Mouse (Mus musculus): ENCODE data around the gene 2410002F23Rik.
"Not testable (repeated sequence)": the region's sequence is repeated elsewhere in the genome, so short reads cannot be mapped to it uniquely, and the experiment has no call there.

The 2410002F23Rik gene

GRCm38 (mm10) chr7:44246055-44246983 lies at the start of gene 2410002F23Rik, which contains the start of gene 1700028J19Rik:
Gene 2410002F23Rik (plus strand): TSS chr7:44246722.
Gene 1700028J19Rik (minus strand): TSS chr7:44246695.
- DNase-seq (ENCODE audit: low read depth) = peak; percentile 73

GRCm38 (mm10) chr7:44197891-44198290 lies 48.6 kb upstream of the 2410002F23Rik start, which contains the start of gene Klk1b3:
Gene Klk1b3 (plus strand): TSS chr7:44198191.
- DNase-seq (ENCODE audit: low read depth) = no peak

GRCm38 (mm10) chr7:44207135-44207534 lies 39.4 kb upstream of the 2410002F23Rik start, which contains the start of gene Klk1b4:
Gene Klk1b4 (plus strand): TSS chr7:44207435.
- DNase-seq (ENCODE audit: low read depth) = not testable (repeated sequence)

GRCm38 (mm10) chr7:44208307-44208706 lies 38.2 kb upstream of the 2410002F23Rik start:
- DNase-seq (ENCODE audit: low read depth) = no peak

GRCm38 (mm10) chr7:44215645-44216044 lies 30.9 kb upstream of the 2410002F23Rik start, which contains the start of gene Klk1b5:
Gene Klk1b5 (plus strand): TSS chr7:44215945.
- DNase-seq (ENCODE audit: low read depth) = no peak

- DNase-seq (ENCODE audit: low read depth) = not testable (repeated sequence)
Observed at GRCm38 (mm10) chr7:44221601-44222000, 24.9 kb upstream of the 2410002F23Rik start.

- DNase-seq (ENCODE audit: low read depth) = not testable (repeated sequence)
Observed at GRCm38 (mm10) chr7:44222335-44222734, 24.2 kb upstream of the 2410002F23Rik start.

- no peak for DNase-seq (ENCODE audit: low read depth)
Observed at GRCm38 (mm10) chr7:44225076-44225475, 21.4 kb upstream of the 2410002F23Rik start, which contains the start of gene Klk1. Gene Klk1 (plus strand): TSS chr7:44225360.

- no peak for DNase-seq (ENCODE audit: low read depth)
Observed at GRCm38 (mm10) chr7:44235909-44236308, 10.6 kb upstream of the 2410002F23Rik start, which contains the start of gene Gm36864. Gene Gm36864 (plus strand): TSS chr7:44236177.

- DNase-seq (ENCODE audit: low read depth) = no peak
Observed at GRCm38 (mm10) chr7:44239913-44240312, 6.6 kb upstream of the 2410002F23Rik start.

- DNase-seq (ENCODE audit: low read depth) = no peak
Observed at GRCm38 (mm10) chr7:44240712-44241111, 5.8 kb upstream of the 2410002F23Rik start.

- DNase-seq (ENCODE audit: low read depth) = no peak
Observed at GRCm38 (mm10) chr7:44241163-44241562, 5.4 kb upstream of the 2410002F23Rik start.

- no peak for DNase-seq (ENCODE audit: low read depth)
Observed at GRCm38 (mm10) chr7:44244080-44244479, 2.4 kb upstream of the 2410002F23Rik start.

- no peak for DNase-seq (ENCODE audit: low read depth)
Observed at GRCm38 (mm10) chr7:44246984-44247470, 505 bp downstream of the 2410002F23Rik start.

- DNase-seq (ENCODE audit: low read depth) = no peak
Observed at GRCm38 (mm10) chr7:44247971-44248370, 1.4 kb downstream of the 2410002F23Rik start.

- no peak for DNase-seq (ENCODE audit: low read depth)
Observed at GRCm38 (mm10) chr7:44249248-44249647, 2.7 kb downstream of the 2410002F23Rik start.

- not testable (repeated sequence) for DNase-seq (ENCODE audit: low read depth)
Observed at GRCm38 (mm10) chr7:44250732-44251275, 4.3 kb downstream of the 2410002F23Rik start.

- DNase-seq (ENCODE audit: low read depth) = no peak
Observed at GRCm38 (mm10) chr7:44253023-44253616, 6.6 kb downstream of the 2410002F23Rik start.

- no peak for DNase-seq (ENCODE audit: low read depth)
Observed at GRCm38 (mm10) chr7:44254930-44255329, 8.4 kb downstream of the 2410002F23Rik start.

GRCm38 (mm10) chr7:44257278-44257677 lies 10.8 kb downstream of the 2410002F23Rik start, which contains the start of gene Acp4:
Gene Acp4 (minus strand): TSS chr7:44257378.
- DNase-seq (ENCODE audit: low read depth) = no peak

- no peak for DNase-seq (ENCODE audit: low read depth)
Observed at GRCm38 (mm10) chr7:44260410-44260809, 13.9 kb downstream of the 2410002F23Rik start.

GRCm38 (mm10) chr7:44261147-44261546 lies 14.6 kb downstream of the 2410002F23Rik start, which contains the start of gene Gm15517:
Gene Gm15517 (plus strand): TSS chr7:44261447.
- no peak for DNase-seq (ENCODE audit: low read depth)

Measured in fibroblast of lung, adult 2 months (primary cell).